17 mouse cellular contexts compared by ENCODE assay signal in genomic region chr3:19824904-19825303, GRCm38 (mm10).
"Had no signal": no experiment of that assay in that cellular context is flagged by ENCODE, and none has a peak within 500 bp of the region (broad histone marks: within the 10 kb centered on the region; RNA-seq: fewer than 3 reads in every experiment).

No protein-coding gene starts in this region.

- DNase-seq: retina, postnatal 1 day; right cerebral cortex, adult 18-20 months; right cerebral cortex, postnatal 14 days; right cerebral cortex, postnatal 25 days; right cerebral cortex, postnatal 4 days; spleen, adult 18-20 months; thymus, adult 18-20 months; thymus, adult 2 months; thymus, postnatal 14 days; thymus, postnatal 25 days; thymus, postnatal 36 days; thymus, postnatal 4 days had no signal

- H3K27me3 ChIP-seq: neural tube, embryonic 12.5 days; neural tube, embryonic 13.5 days; neural tube, embryonic 15.5 days; stomach, embryonic 15.5 days had no signal

- H3K4me3 ChIP-seq: neural tube, embryonic 12.5 days; neural tube, embryonic 13.5 days; neural tube, embryonic 15.5 days; stomach, embryonic 15.5 days had no signal

- H3K9me3 ChIP-seq: neural tube, embryonic 12.5 days; neural tube, embryonic 13.5 days; neural tube, embryonic 15.5 days; stomach, embryonic 15.5 days had no signal

- H3K4me1 ChIP-seq: neural tube, embryonic 12.5 days; neural tube, embryonic 13.5 days; neural tube, embryonic 15.5 days; stomach, embryonic 15.5 days had no signal

- H3K36me3 ChIP-seq: neural tube, embryonic 12.5 days; neural tube, embryonic 13.5 days; neural tube, embryonic 15.5 days; stomach, embryonic 15.5 days had no signal

- H3K27ac ChIP-seq: neural tube, embryonic 12.5 days; neural tube, embryonic 13.5 days; neural tube, embryonic 15.5 days; stomach, embryonic 15.5 days; stomach, postnatal 0 days had no signal
